ENCODE assay signal across 26 mouse cellular contexts in genomic region chr9:70034702-70035101, GRCm38 (mm10). TPM values are rescaled to one million over a fixed set of nuclear protein-coding genes. Genes with fewer than 3 reads are reported as not detected.
"Had no signal": no experiment of that assay in that cellular context is flagged by ENCODE, and none has a peak within 500 bp of the region (broad histone marks: within the 10 kb centered on the region; RNA-seq: fewer than 3 reads in every experiment).

No protein-coding gene starts in this region.

- H3K9me3 ChIP-seq: limb, embryonic 12.5 days; limb, embryonic 15.5 days; liver, embryonic 15.5 days had no signal

- H3K9ac ChIP-seq: limb, embryonic 12.5 days; limb, embryonic 15.5 days; liver, embryonic 15.5 days had no signal

- H3K27me3 ChIP-seq: limb, embryonic 12.5 days; limb, embryonic 15.5 days had no signal

- H3K4me1 ChIP-seq: limb, embryonic 12.5 days; limb, embryonic 15.5 days had no signal

- H3K36me3 ChIP-seq: limb, embryonic 12.5 days; limb, embryonic 15.5 days; liver, embryonic 15.5 days had no signal

- ATAC-seq: intestine, postnatal 0 days had no signal

- H3K4me2 ChIP-seq: limb, embryonic 12.5 days; limb, embryonic 15.5 days; liver, embryonic 11.5 days; liver, embryonic 15.5 days; midbrain, embryonic 11.5 days had no signal

- H3K27ac ChIP-seq: left cerebral cortex, adult 2 months; limb, embryonic 12.5 days; limb, embryonic 15.5 days; liver, embryonic 15.5 days; macrophage had no signal

- H3K4me3 ChIP-seq: left cerebral cortex, adult 2 months; limb, embryonic 12.5 days; limb, embryonic 15.5 days; liver, embryonic 15.5 days had no signal

- DNase-seq: kidney, adult 8-10 months; kidney, postnatal 36 days; layer of hippocampus, postnatal 36 days; left cerebral cortex, postnatal 4 days; lung, adult 2 months; midbrain, embryonic 14.5 days; retina, postnatal 1 day; right cerebral cortex, postnatal 25 days; thymus, postnatal 14 days; thymus, postnatal 4 days had no signal

RNA-seq across cellular contexts. Expression of gene Gcnt3, which starts 3.2 kb away (rescaled TPM):
- total RNA-seq: layer of hippocampus, adult 8-10 months; layer of hippocampus, postnatal 10 days; layer of hippocampus, postnatal 36 days; left cerebral cortex, adult 2 months; left cerebral cortex, postnatal 10 days; left cerebral cortex, postnatal 4 days; megakaryocyte-erythroid progenitor cell, adult 5-6 weeks had no signal
- polyA plus RNA-seq: limb, embryonic 12.5 days; liver, embryonic 11.5 days; liver, embryonic 15.5 days; lung, adult 2 months; macrophage; midbrain, embryonic 11.5 days; midbrain, embryonic 14.5 days; midbrain, postnatal 0 days; neural tube, embryonic 11.5 days; neural tube, embryonic 14.5 days; spleen, adult 2 months had no signal
